Mouse (Mus musculus): ENCODE results near the gene Aph1a. TPM values are rescaled to one million over a fixed set of nuclear protein-coding genes. Genes with fewer than 3 reads are reported as not detected.

Aph1a gene
- polyA plus RNA-seq, 1 experiment, result 160 TPM

- no peak for TF ChIP-seq POLR2A (IDR thresholded peaks at IDR 0.05; ENCODE audit: borderline replicate concordance, extremely low read depth, low read depth, low read length)
- no peak for TF ChIP-seq CTCF (IDR thresholded peaks at IDR 0.05; ENCODE audit: insufficient read depth, low read length)
- Histone ChIP-seq H3K4me3 (replicated peaks; ENCODE audit: extremely low read depth, low read depth, low read length) (peak overlapping the region; percentile 75), H3K4me1 (ENCODE audit: control insufficient read depth, insufficient read depth, low read length) (peaks cover 3% of the 10 kb centered on the region)
- under 1% methylated on average over 105 of the region's 105 CpGs for WGBS
- peak; percentile 63 for DNase-seq
Measured at GRCm38 (mm10) chr3:95929581-95930470, 36.1 kb downstream of the Aph1a start.

- H3K4me1 ChIP-seq (ENCODE audit: control insufficient read depth, insufficient read depth, low read length), result peaks cover 3% of the 10 kb centered on the region
- 2% methylated on average over 5 of the region's 5 CpGs for WGBS
Measured at GRCm38 (mm10) chr3:95930471-95930789, 36.7 kb downstream of the Aph1a start.

GRCm38 (mm10) chr3:95931471-95931870 is 37.7 kb downstream of the Aph1a start:
- Histone ChIP-seq H3K4me3 (replicated peaks; ENCODE audit: extremely low read depth, low read depth, low read length) (no peak overlapping the region), H3K4me1 (ENCODE audit: control insufficient read depth, insufficient read depth, low read length) (peaks cover 3% of the 10 kb centered on the region)
- 84% methylated on average over 1 of the region's 1 CpGs for WGBS
- DNase-seq, result no peak
- TF ChIP-seq POLR2A (IDR thresholded peaks at IDR 0.05; ENCODE audit: borderline replicate concordance, extremely low read depth, low read depth, low read length), result no peak
- TF ChIP-seq CTCF (IDR thresholded peaks at IDR 0.05; ENCODE audit: insufficient read depth, low read length), result no peak

More at GRCm38 (mm10) chr3:95930471-95930789, 36.7 kb downstream of the Aph1a start:
- peak; percentile 17 for DNase-seq
- peak overlapping the region; percentile 75 for H3K4me3 ChIP-seq (replicated peaks; ENCODE audit: extremely low read depth, low read depth, low read length)
- TF ChIP-seq CTCF (IDR thresholded peaks at IDR 0.05; ENCODE audit: insufficient read depth, low read length) (no peak), POLR2A (IDR thresholded peaks at IDR 0.05; ENCODE audit: borderline replicate concordance, extremely low read depth, low read depth, low read length) (no peak)

- 53% methylated on average over 1 of the region's 1 CpGs for WGBS
- Histone ChIP-seq H3K4me1 (ENCODE audit: control insufficient read depth, insufficient read depth, low read length) (peaks cover 3% of the 10 kb centered on the region), H3K4me3 (replicated peaks; ENCODE audit: extremely low read depth, low read depth, low read length) (no peak overlapping the region)
- TF ChIP-seq CTCF (IDR thresholded peaks at IDR 0.05; ENCODE audit: insufficient read depth, low read length) (no peak), POLR2A (IDR thresholded peaks at IDR 0.05; ENCODE audit: borderline replicate concordance, extremely low read depth, low read depth, low read length) (no peak)
- no peak for DNase-seq
Measured at GRCm38 (mm10) chr3:95932157-95932556, 38.4 kb downstream of the Aph1a start.

GRCm38 (mm10) chr3:95932566-95932965 is 38.8 kb downstream of the Aph1a start:
- Histone ChIP-seq H3K4me1 (ENCODE audit: control insufficient read depth, insufficient read depth, low read length) (peaks cover 3% of the 10 kb centered on the region), H3K4me3 (replicated peaks; ENCODE audit: extremely low read depth, low read depth, low read length) (no peak overlapping the region)
- TF ChIP-seq CTCF (IDR thresholded peaks at IDR 0.05; ENCODE audit: insufficient read depth, low read length), result no peak
- no peak for TF ChIP-seq POLR2A (IDR thresholded peaks at IDR 0.05; ENCODE audit: borderline replicate concordance, extremely low read depth, low read depth, low read length)
- WGBS, result 82% methylated on average over 7 of the region's 7 CpGs
- DNase-seq, result no peak

GRCm38 (mm10) chr3:95933111-95933750 is 39.5 kb downstream of the Aph1a start:
- no peak for DNase-seq
- no peak overlapping the region for H3K4me3 ChIP-seq (replicated peaks; ENCODE audit: extremely low read depth, low read depth, low read length)
- no peak for TF ChIP-seq CTCF (IDR thresholded peaks at IDR 0.05; ENCODE audit: insufficient read depth, low read length)
- no peak for TF ChIP-seq POLR2A (IDR thresholded peaks at IDR 0.05; ENCODE audit: borderline replicate concordance, extremely low read depth, low read depth, low read length)
- H3K4me1 ChIP-seq (ENCODE audit: control insufficient read depth, insufficient read depth, low read length), result peaks cover 3% of the 10 kb centered on the region
- WGBS, result 73% methylated on average over 7 of the region's 7 CpGs

- no peak for TF ChIP-seq POLR2A (IDR thresholded peaks at IDR 0.05; ENCODE audit: borderline replicate concordance, extremely low read depth, low read depth, low read length)
- no peak for TF ChIP-seq CTCF (IDR thresholded peaks at IDR 0.05; ENCODE audit: insufficient read depth, low read length)
- WGBS, result 73% methylated on average over 1 of the region's 1 CpGs
- no peak for DNase-seq
- peaks cover 3% of the 10 kb centered on the region for H3K4me1 ChIP-seq (ENCODE audit: control insufficient read depth, insufficient read depth, low read length)
- H3K4me3 ChIP-seq (replicated peaks; ENCODE audit: extremely low read depth, low read depth, low read length), result no peak overlapping the region
Measured at GRCm38 (mm10) chr3:95934448-95934847, 40.7 kb downstream of the Aph1a start.

GRCm38 (mm10) chr3:95938217-95938616 is 44.4 kb downstream of the Aph1a start:
- TF ChIP-seq POLR2A (IDR thresholded peaks at IDR 0.05; ENCODE audit: borderline replicate concordance, extremely low read depth, low read depth, low read length), result no peak
- TF ChIP-seq CTCF (IDR thresholded peaks at IDR 0.05; ENCODE audit: insufficient read depth, low read length), result no peak
- DNase-seq, result no peak
- 94% methylated on average over 8 of the region's 8 CpGs for WGBS
- Histone ChIP-seq H3K4me3 (replicated peaks; ENCODE audit: extremely low read depth, low read depth, low read length) (no peak overlapping the region), H3K4me1 (ENCODE audit: control insufficient read depth, insufficient read depth, low read length) (no peaks in the 10 kb centered on the region)

- WGBS, result 93% methylated on average over 15 of the region's 15 CpGs
- TF ChIP-seq CTCF (IDR thresholded peaks at IDR 0.05; ENCODE audit: insufficient read depth, low read length) (peak; percentile 47), POLR2A (IDR thresholded peaks at IDR 0.05; ENCODE audit: borderline replicate concordance, extremely low read depth, low read depth, low read length) (no peak)
- no peak for DNase-seq
- Histone ChIP-seq H3K4me3 (replicated peaks; ENCODE audit: extremely low read depth, low read depth, low read length) (no peak overlapping the region), H3K4me1 (ENCODE audit: control insufficient read depth, insufficient read depth, low read length) (no peaks in the 10 kb centered on the region)
Measured at GRCm38 (mm10) chr3:95938835-95939234, 45.1 kb downstream of the Aph1a start.

Measured in lung, adult 2 months (tissue).